In genomic region chr14:76887708-76888107, GRCm38 (mm10) we compare ENCODE assay signal across 17 mouse cellular contexts.
"Had no signal": no experiment of that assay in that cellular context is flagged by ENCODE, and none has a peak within 500 bp of the region (broad histone marks: within the 10 kb centered on the region; RNA-seq: fewer than 3 reads in every experiment).

No protein-coding gene starts in this region.

- H3K27ac ChIP-seq: kidney, postnatal 0 days; limb, embryonic 10.5 days; limb, embryonic 13.5 days; liver, embryonic 13.5 days; macrophage; stomach, embryonic 15.5 days had no signal

- H3K9ac ChIP-seq: limb, embryonic 13.5 days; liver, embryonic 13.5 days; stomach, embryonic 15.5 days had no signal

- ATAC-seq: intestine, postnatal 0 days had no signal

- H3K36me3 ChIP-seq: limb, embryonic 10.5 days; limb, embryonic 13.5 days; liver, embryonic 13.5 days; stomach, embryonic 15.5 days had no signal

- H3K9me3 ChIP-seq: limb, embryonic 10.5 days; limb, embryonic 13.5 days; liver, embryonic 13.5 days; stomach, embryonic 15.5 days had no signal

- H3K4me2 ChIP-seq: limb, embryonic 13.5 days; liver, embryonic 13.5 days; midbrain, embryonic 11.5 days; stomach, embryonic 15.5 days had no signal

- DNase-seq: kidney, adult 2 months; kidney, postnatal 36 days; layer of hippocampus, postnatal 36 days; liver, embryonic 13.5 days; lung, adult 2 months; lung, postnatal 14 days; midbrain, embryonic 14.5 days; thymus, adult 2 months; thymus, postnatal 14 days; thymus, postnatal 4 days had no signal

- H3K27me3 ChIP-seq: limb, embryonic 13.5 days; liver, embryonic 13.5 days; stomach, embryonic 15.5 days had no signal

- H3K4me3 ChIP-seq: limb, embryonic 10.5 days; limb, embryonic 13.5 days; liver, embryonic 13.5 days; stomach, embryonic 15.5 days had no signal
